Mouse (Mus musculus) bone marrow, adult 2 months (tissue): ENCODE data around the gene A630095N17Rik. TPM values are rescaled to one million over a fixed set of nuclear protein-coding genes. Genes with fewer than 3 reads are reported as not detected.

Experiments used
- H3K27ac ChIP-seq: fragments of 200-500 bp; 2 replicates; pipeline ENCODE4 v1.5.1; 2012; ENCODE audit warnings: low read depth, mild to moderate bottlenecking, control low read depth, inconsistent platforms, low read length; ENCODE audit not compliant: control insufficient read depth, poor library complexity, insufficient read depth
- H3K4me1 ChIP-seq: fragments of 200-500 bp; 2 replicates; pipeline ENCODE4 v1.6.1; 2011; ENCODE audit warnings: low read length; ENCODE audit not compliant: control insufficient read depth, insufficient read depth
- H3K4me3 ChIP-seq: fragments of 200-500 bp; replicated peaks from 2 replicates; pipeline ENCODE3; 2011; ENCODE audit warnings: mild to moderate bottlenecking, low read depth, low read length, control low read depth; ENCODE audit not compliant: control insufficient read depth
- CTCF ChIP-seq: fragments of 200-500 bp; IDR thresholded peaks from 2 replicates; pipeline ENCODE4 v1.5.1; 2011; ENCODE audit warnings: low read length, control low read depth; ENCODE audit not compliant: control insufficient read depth, insufficient read depth
- POLR2A ChIP-seq: fragments of 200-500 bp; IDR thresholded peaks from 2 replicates; pipeline ENCODE4 v1.6.1; 2011; ENCODE audit warnings: low read depth, mild to moderate bottlenecking, control low read depth, low read length, borderline replicate concordance; ENCODE audit not compliant: control insufficient read depth
- WGBS: fragments of 180-500 bp; shearing (Covaris S2); methylation state at CpG from one replicate; pipeline ENCODE4 v1.1.7; 2018; 5-methylcytosine and 5-hydroxymethylcytosine counted together
- polyA plus RNA-seq: library from polyadenylated mRNA; stranded (reverse); fragments of >200 nt; gene quantifications from 2 replicates; pipeline ENCODE4 v1.2.4, GENCODE M21; 2011; ENCODE audit warnings: low replicate concordance; ENCODE audit not compliant: missing spikeins, insufficient read depth, insufficient read length

The A630095N17Rik gene
- polyA plus RNA-seq, 1 experiment: not detected

- Histone ChIP-seq H3K27ac (no peak overlapping the region), H3K4me1 (peaks cover 1% of the 10 kb centered on the region), H3K4me3 (no peak overlapping the region)
- TF ChIP-seq POLR2A: no peak
- no peak for TF ChIP-seq CTCF
- 72% methylated on average over 8 of the region's 8 CpGs for WGBS
These were observed 22.7 kb upstream of the A630095N17Rik start for GRCm38 (mm10) chr1:75254625-75255013.

GRCm38 (mm10) chr1:75253849-75254624 lies 22.1 kb upstream of the A630095N17Rik start:
- Histone ChIP-seq H3K4me1 (peaks cover 1% of the 10 kb centered on the region), H3K4me3 (no peak overlapping the region), H3K27ac (no peak overlapping the region)
- peak; percentile 75 for TF ChIP-seq CTCF
- TF ChIP-seq POLR2A: no peak
- WGBS: 53% methylated on average over 16 of the region's 16 CpGs

- H3K27ac ChIP-seq: no peak overlapping the region
These were observed 21.1 kb upstream of the A630095N17Rik start for GRCm38 (mm10) chr1:75253029-75253428.

GRCm38 (mm10) chr1:75252308-75252707 lies 20.4 kb upstream of the A630095N17Rik start:
- H3K4me3 ChIP-seq: no peak overlapping the region
- no peak overlapping the region for H3K27ac ChIP-seq
- no peak for TF ChIP-seq POLR2A
- TF ChIP-seq CTCF: no peak
- peaks cover 1% of the 10 kb centered on the region for H3K4me1 ChIP-seq
- 87% methylated on average over 13 of the region's 13 CpGs for WGBS

More at GRCm38 (mm10) chr1:75253029-75253428, 21.1 kb upstream of the A630095N17Rik start:
- H3K4me1 ChIP-seq: peaks cover 1% of the 10 kb centered on the region
- 84% methylated on average over 16 of the region's 16 CpGs for WGBS
- TF ChIP-seq CTCF: no peak
- TF ChIP-seq POLR2A: no peak
- no peak overlapping the region for H3K4me3 ChIP-seq

GRCm38 (mm10) chr1:75251112-75251970 lies 19.4 kb upstream of the A630095N17Rik start:
- peak overlapping the region; percentile 36 for H3K4me3 ChIP-seq
- 2% methylated on average over 21 of the region's 22 CpGs for WGBS
- TF ChIP-seq CTCF (peak; percentile 91), POLR2A (0 out of 2 replicates have a peak, but pooled peaks have one; percentile 30)
- peak overlapping the region; percentile 12; the same call in 1 of the 2 replicates for H3K27ac ChIP-seq
- peaks cover 1% of the 10 kb centered on the region for H3K4me1 ChIP-seq

- Histone ChIP-seq H3K27ac (no peak overlapping the region), H3K4me1 (peaks cover 1% of the 10 kb centered on the region), H3K4me3 (no peak overlapping the region)
- no peak for TF ChIP-seq POLR2A
- no peak for TF ChIP-seq CTCF
- WGBS: 86% methylated on average over 3 of the region's 3 CpGs
These were observed 18.6 kb upstream of the A630095N17Rik start for GRCm38 (mm10) chr1:75250498-75250897.

GRCm38 (mm10) chr1:75248041-75248772 lies 16.3 kb upstream of the A630095N17Rik start:
- H3K4me3 ChIP-seq: no peak overlapping the region
- 62% methylated on average over 9 of the region's 9 CpGs for WGBS
- TF ChIP-seq CTCF: no peak
- TF ChIP-seq POLR2A: no peak
- peaks cover 1% of the 10 kb centered on the region for H3K4me1 ChIP-seq
- H3K27ac ChIP-seq: no peak overlapping the region
